Mouse (Mus musculus): ENCODE measurements around the gene Gucy2d. TPM values are rescaled to one million over a fixed set of nuclear protein-coding genes. Genes with fewer than 3 reads are reported as not detected.

Gucy2d gene
- total RNA-seq, 2 experiments from 2014 or later = not detected

GRCm38 (mm10) chr7:98510961-98511958, 71.0 kb downstream of the Gucy2d start:
- DNase-seq (ENCODE audit: low spot score in 2 of 2) = no peak

GRCm38 (mm10) chr7:98513251-98513650, 73.0 kb downstream of the Gucy2d start:
- no peak for DNase-seq (ENCODE audit: low spot score in 2 of 2)

GRCm38 (mm10) chr7:98522576-98522975, 82.4 kb downstream of the Gucy2d start:
- no peak for DNase-seq (ENCODE audit: low spot score in 2 of 2)

- DNase-seq (ENCODE audit: low spot score in 2 of 2) = no peak
Measured at GRCm38 (mm10) chr7:98523070-98523812, 83.0 kb downstream of the Gucy2d start.

GRCm38 (mm10) chr7:98523813-98524361, 83.7 kb downstream of the Gucy2d start:
- DNase-seq (ENCODE audit: low spot score in 2 of 2) = peak; percentile 57 to 68

- DNase-seq (ENCODE audit: low spot score in 2 of 2) = no peak
Measured at GRCm38 (mm10) chr7:98524401-98524800, 84.2 kb downstream of the Gucy2d start.

GRCm38 (mm10) chr7:98524869-98525699, 84.9 kb downstream of the Gucy2d start:
- no peak for DNase-seq (ENCODE audit: low spot score in 2 of 2)

Other genes starting within 250 kb of the Gucy2d start
- under 1 TPM in 1 of 2 experiments, not detected in 1; 0.22 TPM for gene B3gnt6, start 240.9 kb upstream of the Gucy2d start, total RNA-seq (2021)
- gene Acer3, start 119.2 kb upstream of the Gucy2d start, total RNA-seq (2021) = 10 to 100 TPM; 14.7 to 17.8 TPM
- 1 to 10 TPM; 6.3 to 7.1 TPM for gene Tsku, start 79.1 kb upstream of the Gucy2d start, total RNA-seq (2021)
- gene Lrrc32, start 48.9 kb downstream of the Gucy2d start, total RNA-seq (2021) = 1 to 10 TPM; 3.1 to 3.5 TPM
- 10 to 100 TPM; 47.8 to 55.5 TPM for gene Emsy, start 216.4 kb downstream of the Gucy2d start, total RNA-seq (2021)